Mouse (Mus musculus) E14TG2a.4 (cell line): ENCODE data around the gene Kcna6.

Experiments
- CTCF ChIP-seq: conservative IDR thresholded peaks from 2 replicates; pipeline ENCODE4 v1.5.1; 2014; ENCODE audit warnings: low read length
- NANOG ChIP-seq: IDR thresholded peaks from 2 replicates; pipeline ENCODE4 v1.6.1; 2014; ENCODE audit warnings: borderline replicate concordance, low read length, mixed read lengths

DNA sequence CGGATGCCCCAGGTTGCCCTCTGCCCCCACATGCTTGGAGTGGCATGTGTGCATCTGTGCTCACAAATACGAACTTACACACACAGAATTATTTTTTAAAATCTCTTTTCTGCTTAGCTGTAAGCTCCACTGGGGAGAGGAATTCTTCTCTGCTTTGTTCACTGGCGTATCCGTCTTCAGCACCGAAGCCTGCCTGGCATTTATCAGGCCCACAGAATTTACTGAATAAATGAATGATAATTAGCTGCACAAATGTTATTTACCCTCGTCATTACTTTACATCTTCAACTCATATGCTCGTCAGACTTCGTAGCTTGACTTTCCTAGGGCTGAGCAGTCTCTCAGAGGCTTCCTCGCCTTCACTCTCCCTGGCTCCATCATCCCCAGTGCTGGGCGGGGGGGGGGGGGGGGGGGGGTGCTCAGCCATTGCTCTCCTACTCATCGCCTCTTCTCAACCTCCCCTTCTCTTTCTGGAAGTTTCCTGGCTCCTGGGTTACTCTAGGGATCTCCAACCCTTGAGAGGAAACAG is 24.2 kb upstream of the Kcna6 start:
- TF ChIP-seq CTCF = no peak
- TF ChIP-seq NANOG = no peak
